Mouse (Mus musculus): ENCODE data around the gene Tyw1.

DNA sequence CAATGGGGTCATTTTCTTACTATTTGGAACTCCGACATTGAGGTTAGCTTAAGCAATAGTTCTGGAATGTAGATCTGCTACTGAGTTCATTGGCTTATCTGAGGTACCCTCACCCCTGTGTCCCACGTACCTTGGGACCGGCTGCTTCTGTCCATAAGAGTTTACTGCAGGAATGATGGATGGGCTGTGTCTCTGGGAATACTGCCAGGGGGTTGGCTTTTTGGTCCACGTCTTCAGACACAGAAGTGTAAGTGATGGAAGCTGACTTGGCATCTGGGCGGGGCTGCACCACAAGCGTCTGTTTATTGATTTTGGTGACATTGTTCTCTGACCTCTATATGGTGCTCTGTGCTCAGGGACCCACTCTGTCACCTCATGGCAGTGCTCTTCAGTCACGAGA, 55.4 kb downstream of the Tyw1 start:
- TF ChIP-seq CTCF (IDR thresholded peaks at IDR 0.05; ENCODE audit: low read depth, low read length) (no peak), POLR2A (IDR thresholded peaks at IDR 0.05; ENCODE audit: insufficient read depth, low read length) (no peak), EP300 (IDR thresholded peaks at IDR 0.05; ENCODE audit: insufficient read depth, low read depth, low read length) (no peak)
